Mouse (Mus musculus): ENCODE results near the gene Ccdc138. TPM values are rescaled to one million over a fixed set of nuclear protein-coding genes. Genes with fewer than 3 reads are reported as not detected.
A peak's percentile ranks its signal among the peaks of the same experiment; 100 is the strongest.

Gene Ccdc138
- polyA plus RNA-seq, 1 experiment from 2014 or later = 11.5 TPM

- no peak overlapping the region for H3K4me3 ChIP-seq (replicated peaks; ENCODE audit: low read length)
- H3K4me1 ChIP-seq (replicated peaks; ENCODE audit: control insufficient read depth, insufficient read depth, low read length) = no peaks in the 10 kb centered on the region
- no peak overlapping the region for H3K4me2 ChIP-seq (ENCODE audit: low read length)
- 25% methylated on average over 7 of the region's 7 CpGs for WGBS
- H3K9me3 ChIP-seq (ENCODE audit: control insufficient read depth, low read length) = no peaks in the 10 kb centered on the region
- no peak overlapping the region for H3K27ac ChIP-seq (ENCODE audit: low read length)
- 0 out of 2 replicates have a peak, but pooled peaks have one; percentile 29 for ATAC-seq
- no peaks in the 10 kb centered on the region for H3K36me3 ChIP-seq (ENCODE audit: control insufficient read depth, insufficient read depth)
- no peak overlapping the region for H3K9ac ChIP-seq (replicated peaks; ENCODE audit: low read depth, low read length)
- H3K27me3 ChIP-seq (replicated peaks; ENCODE audit: control insufficient read depth, insufficient read depth, low read length) = no peaks in the 10 kb centered on the region
Observed at GRCm38 (mm10) chr10:58559098-58559497, 61.4 kb downstream of the Ccdc138 start.

- Histone ChIP-seq H3K4me2 (ENCODE audit: low read length) (no peak overlapping the region), H3K27me3 (replicated peaks; ENCODE audit: control insufficient read depth, insufficient read depth, low read length) (no peaks in the 10 kb centered on the region), H3K4me1 (replicated peaks; ENCODE audit: control insufficient read depth, insufficient read depth, low read length) (no peaks in the 10 kb centered on the region), H3K9me3 (ENCODE audit: control insufficient read depth, low read length) (no peaks in the 10 kb centered on the region), H3K27ac (ENCODE audit: low read length) (no peak overlapping the region), H3K36me3 (ENCODE audit: control insufficient read depth, insufficient read depth) (no peaks in the 10 kb centered on the region), H3K9ac (replicated peaks; ENCODE audit: low read depth, low read length) (peak overlapping the region; percentile 37; the same call in 1 of the 2 replicates), H3K4me3 (replicated peaks; ENCODE audit: low read length) (no peak overlapping the region)
- peak; percentile 80 for ATAC-seq
- WGBS = 9% methylated on average over 3 of the region's 3 CpGs
Observed at GRCm38 (mm10) chr10:58559901-58560300, 62.2 kb downstream of the Ccdc138 start.

- Histone ChIP-seq H3K9ac (replicated peaks; ENCODE audit: low read depth, low read length) (no peak overlapping the region), H3K4me1 (replicated peaks; ENCODE audit: control insufficient read depth, insufficient read depth, low read length) (no peaks in the 10 kb centered on the region), H3K27ac (ENCODE audit: low read length) (no peak overlapping the region), H3K4me3 (replicated peaks; ENCODE audit: low read length) (no peak overlapping the region), H3K27me3 (replicated peaks; ENCODE audit: control insufficient read depth, insufficient read depth, low read length) (no peaks in the 10 kb centered on the region), H3K4me2 (ENCODE audit: low read length) (no peak overlapping the region), H3K9me3 (ENCODE audit: control insufficient read depth, low read length) (no peaks in the 10 kb centered on the region), H3K36me3 (ENCODE audit: control insufficient read depth, insufficient read depth) (no peaks in the 10 kb centered on the region)
- ATAC-seq = no peak
- WGBS = 94% methylated on average over 6 of the region's 6 CpGs
Observed at GRCm38 (mm10) chr10:58560521-58560920, 62.8 kb downstream of the Ccdc138 start.

DNA sequence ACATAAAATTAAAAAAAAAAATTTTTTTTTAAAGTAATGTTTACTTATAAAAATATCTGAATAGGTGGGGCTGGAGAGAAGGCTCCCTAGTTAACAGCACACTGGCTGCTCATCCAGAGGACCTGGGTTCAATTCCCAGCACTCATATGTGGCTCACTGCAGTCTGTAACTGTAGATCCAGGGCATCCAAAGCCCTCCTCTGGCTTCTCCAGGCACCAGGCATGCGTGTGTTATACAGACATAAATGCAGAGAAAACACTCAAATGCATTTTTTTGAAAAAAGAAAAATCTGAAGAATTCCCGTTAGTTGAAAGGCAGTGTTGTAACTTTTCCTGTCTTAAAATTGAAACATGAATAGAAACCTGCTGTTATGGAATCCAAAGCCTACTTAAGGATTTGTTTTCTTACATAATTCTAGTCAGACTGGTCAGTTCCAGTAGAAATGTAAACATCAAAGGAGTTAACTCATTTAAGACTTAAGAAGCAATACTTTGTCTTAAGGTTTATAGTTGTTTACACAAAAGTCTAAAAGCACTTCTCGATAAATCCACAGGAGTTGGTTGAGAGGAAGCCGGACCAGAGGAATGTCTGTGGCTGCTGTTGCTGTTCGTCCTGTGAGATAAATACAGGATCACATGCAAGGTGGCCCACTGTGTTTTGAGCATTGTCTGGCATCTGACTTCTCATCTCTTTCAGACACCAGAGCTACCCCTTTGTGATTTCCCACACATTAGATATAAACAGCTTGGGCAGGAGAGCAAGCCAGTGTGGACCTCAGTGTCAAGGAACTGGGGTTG is 87.9 kb downstream of the Ccdc138 start:
- no peak for ATAC-seq
- 83% methylated on average over 5 of the region's 5 CpGs for WGBS
- Histone ChIP-seq H3K27me3 (replicated peaks; ENCODE audit: control insufficient read depth, insufficient read depth, low read length) (no peaks in the 10 kb centered on the region), H3K4me1 (replicated peaks; ENCODE audit: control insufficient read depth, insufficient read depth, low read length) (no peaks in the 10 kb centered on the region), H3K4me2 (ENCODE audit: low read length) (no peak overlapping the region), H3K4me3 (replicated peaks; ENCODE audit: low read length) (no peak overlapping the region), H3K27ac (ENCODE audit: low read length) (no peak overlapping the region), H3K9me3 (ENCODE audit: control insufficient read depth, low read length) (no peaks in the 10 kb centered on the region), H3K36me3 (ENCODE audit: control insufficient read depth, insufficient read depth) (no peaks in the 10 kb centered on the region), H3K9ac (replicated peaks; ENCODE audit: low read depth, low read length) (no peak overlapping the region)

- Histone ChIP-seq H3K36me3 (ENCODE audit: control insufficient read depth, insufficient read depth) (no peaks in the 10 kb centered on the region), H3K4me1 (replicated peaks; ENCODE audit: control insufficient read depth, insufficient read depth, low read length) (no peaks in the 10 kb centered on the region), H3K9me3 (ENCODE audit: control insufficient read depth, low read length) (peaks cover 4% of the 10 kb centered on the region; the same call in 1 of the 2 replicates), H3K27ac (ENCODE audit: low read length) (no peak overlapping the region), H3K27me3 (replicated peaks; ENCODE audit: control insufficient read depth, insufficient read depth, low read length) (no peaks in the 10 kb centered on the region), H3K4me3 (replicated peaks; ENCODE audit: low read length) (no peak overlapping the region), H3K9ac (replicated peaks; ENCODE audit: low read depth, low read length) (no peak overlapping the region), H3K4me2 (ENCODE audit: low read length) (no peak overlapping the region)
- WGBS = 83% methylated on average over 3 of the region's 3 CpGs
- ATAC-seq = no peak
Observed at GRCm38 (mm10) chr10:58594486-58594885, 96.7 kb downstream of the Ccdc138 start.

DNA sequence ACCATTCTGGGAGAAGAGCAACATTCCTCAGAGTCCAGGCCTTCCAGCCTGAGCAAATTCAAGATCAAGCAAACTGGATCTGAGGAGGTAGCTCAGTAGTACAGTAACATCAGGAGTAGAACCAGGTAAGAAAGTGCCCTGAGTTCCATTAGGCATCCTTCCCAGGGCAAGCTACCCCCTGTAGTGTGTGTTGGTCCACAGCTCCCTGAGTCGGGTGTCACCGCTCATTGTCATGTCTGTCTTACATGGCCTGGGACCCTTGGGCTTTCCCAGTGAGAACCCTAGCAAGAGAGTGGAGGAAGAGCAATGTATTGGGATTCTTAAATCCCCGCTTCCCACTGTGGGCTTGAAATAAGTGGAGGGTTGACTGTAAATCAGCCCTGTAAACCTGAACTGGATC is 97.4 kb downstream of the Ccdc138 start:
- ATAC-seq = no peak
- Histone ChIP-seq H3K27me3 (replicated peaks; ENCODE audit: control insufficient read depth, insufficient read depth, low read length) (no peaks in the 10 kb centered on the region), H3K4me1 (replicated peaks; ENCODE audit: control insufficient read depth, insufficient read depth, low read length) (no peaks in the 10 kb centered on the region), H3K36me3 (ENCODE audit: control insufficient read depth, insufficient read depth) (no peaks in the 10 kb centered on the region), H3K4me3 (replicated peaks; ENCODE audit: low read length) (no peak overlapping the region), H3K4me2 (ENCODE audit: low read length) (no peak overlapping the region), H3K27ac (ENCODE audit: low read length) (no peak overlapping the region), H3K9ac (replicated peaks; ENCODE audit: low read depth, low read length) (no peak overlapping the region), H3K9me3 (ENCODE audit: control insufficient read depth, low read length) (peaks cover 4% of the 10 kb centered on the region; the same call in 1 of the 2 replicates)
- 91% methylated on average over 3 of the region's 3 CpGs for WGBS

GRCm38 (mm10) chr10:58595821-58596220 is 98.1 kb downstream of the Ccdc138 start:
- no peak overlapping the region for H3K27ac ChIP-seq (ENCODE audit: low read length)
- no peaks in the 10 kb centered on the region for H3K36me3 ChIP-seq (ENCODE audit: control insufficient read depth, insufficient read depth)
- H3K4me3 ChIP-seq (replicated peaks; ENCODE audit: low read length) = no peak overlapping the region
- no peak overlapping the region for H3K9ac ChIP-seq (replicated peaks; ENCODE audit: low read depth, low read length)
- peaks cover 4% of the 10 kb centered on the region; the same call in 1 of the 2 replicates for H3K9me3 ChIP-seq (ENCODE audit: control insufficient read depth, low read length)
- H3K4me2 ChIP-seq (ENCODE audit: low read length) = no peak overlapping the region
- ATAC-seq = no peak
- WGBS = 71% methylated on average over 5 of the region's 5 CpGs
- peaks cover under 1% of the 10 kb centered on the region for H3K4me1 ChIP-seq (replicated peaks; ENCODE audit: control insufficient read depth, insufficient read depth, low read length)
- no peaks in the 10 kb centered on the region for H3K27me3 ChIP-seq (replicated peaks; ENCODE audit: control insufficient read depth, insufficient read depth, low read length)

DNA sequence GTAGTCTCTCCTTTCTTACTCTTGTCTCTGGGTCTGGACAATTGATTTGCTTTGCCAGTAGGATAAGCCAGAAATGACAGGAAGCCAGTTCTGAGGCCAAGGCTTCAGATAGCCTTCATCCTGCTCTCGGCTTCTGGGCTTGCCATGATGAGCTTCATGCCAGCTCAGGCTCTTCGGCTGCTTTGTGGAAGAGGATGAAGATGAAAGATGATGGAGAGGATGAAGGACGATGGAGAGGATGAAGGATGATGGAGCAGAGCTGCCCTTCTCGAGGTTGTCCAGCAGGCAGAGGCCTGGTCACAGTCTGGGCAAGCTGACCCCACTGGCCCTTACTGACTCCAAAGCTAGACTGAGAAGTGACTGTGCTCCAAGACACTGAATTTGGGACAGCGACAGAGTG is 102.4 kb downstream of the Ccdc138 start:
- H3K4me2 ChIP-seq (ENCODE audit: low read length) = no peak overlapping the region
- 93% methylated on average over 5 of the region's 5 CpGs for WGBS
- H3K9me3 ChIP-seq (ENCODE audit: control insufficient read depth, low read length) = no peaks in the 10 kb centered on the region
- H3K27me3 ChIP-seq (replicated peaks; ENCODE audit: control insufficient read depth, insufficient read depth, low read length) = no peaks in the 10 kb centered on the region
- H3K4me3 ChIP-seq (replicated peaks; ENCODE audit: low read length) = no peak overlapping the region
- ATAC-seq = no peak
- H3K27ac ChIP-seq (ENCODE audit: low read length) = no peak overlapping the region
- no peak overlapping the region for H3K9ac ChIP-seq (replicated peaks; ENCODE audit: low read depth, low read length)
- H3K36me3 ChIP-seq (ENCODE audit: control insufficient read depth, insufficient read depth) = no peaks in the 10 kb centered on the region
- H3K4me1 ChIP-seq (replicated peaks; ENCODE audit: control insufficient read depth, insufficient read depth, low read length) = peaks cover 15% of the 10 kb centered on the region

DNA sequence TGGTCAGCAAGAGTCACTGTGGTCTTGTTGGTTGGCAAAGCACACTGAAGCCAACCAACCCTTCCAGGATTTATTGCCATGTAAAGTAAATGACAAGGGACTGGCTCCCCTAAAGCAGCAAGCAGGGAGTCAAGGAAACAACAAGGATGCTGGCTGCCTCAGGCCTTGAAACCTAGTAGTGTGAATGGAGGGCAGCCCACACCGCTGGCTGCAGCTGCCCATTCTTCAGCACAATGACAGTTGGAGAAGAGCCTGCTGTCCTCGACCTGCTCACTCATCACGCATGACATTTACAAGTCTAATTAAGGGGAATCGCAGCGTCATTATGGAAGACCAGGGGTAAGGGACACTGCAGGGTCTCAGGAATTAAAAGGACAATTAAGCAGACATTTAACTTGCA is 103.2 kb downstream of the Ccdc138 start:
- H3K4me2 ChIP-seq (ENCODE audit: low read length) = no peak overlapping the region
- no peaks in the 10 kb centered on the region for H3K9me3 ChIP-seq (ENCODE audit: control insufficient read depth, low read length)
- no peaks in the 10 kb centered on the region for H3K36me3 ChIP-seq (ENCODE audit: control insufficient read depth, insufficient read depth)
- no peak overlapping the region for H3K9ac ChIP-seq (replicated peaks; ENCODE audit: low read depth, low read length)
- peak overlapping the region; percentile 77 for H3K27ac ChIP-seq (ENCODE audit: low read length)
- peaks cover 15% of the 10 kb centered on the region for H3K4me1 ChIP-seq (replicated peaks; ENCODE audit: control insufficient read depth, insufficient read depth, low read length)
- peak; percentile 54 for ATAC-seq
- WGBS = 4% methylated on average over 5 of the region's 5 CpGs
- H3K27me3 ChIP-seq (replicated peaks; ENCODE audit: control insufficient read depth, insufficient read depth, low read length) = no peaks in the 10 kb centered on the region
- no peak overlapping the region for H3K4me3 ChIP-seq (replicated peaks; ENCODE audit: low read length)
